Mouse (Mus musculus) right cerebral cortex, postnatal 36 days (tissue): ENCODE results near the gene Fgf4.

Experiments used
- DNase-seq, 2 experiments: peaks; one replicate each; pipeline ENCODE4 v3.0.0; 2022; ENCODE audit warnings: low spot score in 2 of 2, mixed read lengths in 1 of 2

The Fgf4 gene

GRCm38 (mm10) chr7:144908705-144909104 lies 61.5 kb downstream of the Fgf4 start:
- peak in 1 of 2 experiments; percentile 52 for DNase-seq

DNA sequence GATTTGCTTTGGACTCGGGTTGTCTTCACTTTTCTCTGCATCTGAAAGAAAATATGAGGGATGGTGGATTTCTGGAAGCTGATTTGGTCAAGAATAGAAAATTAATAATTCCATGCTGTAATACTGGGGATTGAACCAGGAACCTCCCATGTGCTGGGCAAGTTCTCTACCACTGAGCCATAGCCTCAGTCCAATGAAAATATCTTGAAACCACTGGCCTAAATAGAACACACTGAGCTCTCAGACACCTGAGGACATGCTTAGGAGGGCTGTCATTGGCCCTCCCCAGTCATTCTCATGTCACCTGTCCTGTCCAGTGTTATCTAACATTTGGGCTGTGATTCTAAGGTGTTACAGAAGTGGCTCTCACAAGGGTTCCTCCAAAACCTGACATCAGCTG lies 64.0 kb downstream of the Fgf4 start:
- DNase-seq = no peak

GRCm38 (mm10) chr7:144912897-144913296 lies 65.7 kb downstream of the Fgf4 start:
- DNase-seq = no peak

DNA sequence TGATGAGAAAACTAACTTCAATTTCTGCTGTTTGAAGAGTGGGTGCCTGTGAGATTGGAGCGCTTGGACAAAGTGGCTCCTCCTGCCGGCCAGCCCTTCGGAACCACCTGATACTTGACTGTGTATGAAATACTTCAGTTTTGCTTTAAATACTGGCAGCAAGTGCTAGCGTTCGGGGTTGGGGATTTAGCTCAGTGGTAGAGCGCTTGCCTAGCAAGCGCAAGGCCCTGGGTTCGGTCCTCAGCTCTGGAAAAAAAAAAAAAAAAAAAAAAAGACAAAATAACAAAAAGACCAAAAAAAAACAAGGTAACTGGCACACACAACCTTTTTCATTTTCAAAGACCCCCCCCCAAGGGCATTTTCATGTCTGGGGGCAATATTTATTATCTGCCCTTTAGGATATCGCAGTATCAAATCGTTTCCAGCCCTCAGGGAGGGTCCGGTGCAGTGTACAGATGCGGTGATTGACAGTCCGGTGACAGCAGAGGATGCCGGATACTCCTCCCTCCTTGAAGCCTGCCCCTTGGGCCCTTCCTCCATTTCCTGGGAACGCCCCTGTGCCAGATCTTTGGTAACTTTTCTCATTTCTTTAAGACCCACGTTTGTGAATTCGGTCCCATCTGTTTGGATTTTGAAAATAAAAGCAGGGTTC lies 67.3 kb downstream of the Fgf4 start:
- peak; percentile 73 to 83 for DNase-seq
